Mouse (Mus musculus): ENCODE results near the gene H2-D1.

H2-D1 gene

DNA sequence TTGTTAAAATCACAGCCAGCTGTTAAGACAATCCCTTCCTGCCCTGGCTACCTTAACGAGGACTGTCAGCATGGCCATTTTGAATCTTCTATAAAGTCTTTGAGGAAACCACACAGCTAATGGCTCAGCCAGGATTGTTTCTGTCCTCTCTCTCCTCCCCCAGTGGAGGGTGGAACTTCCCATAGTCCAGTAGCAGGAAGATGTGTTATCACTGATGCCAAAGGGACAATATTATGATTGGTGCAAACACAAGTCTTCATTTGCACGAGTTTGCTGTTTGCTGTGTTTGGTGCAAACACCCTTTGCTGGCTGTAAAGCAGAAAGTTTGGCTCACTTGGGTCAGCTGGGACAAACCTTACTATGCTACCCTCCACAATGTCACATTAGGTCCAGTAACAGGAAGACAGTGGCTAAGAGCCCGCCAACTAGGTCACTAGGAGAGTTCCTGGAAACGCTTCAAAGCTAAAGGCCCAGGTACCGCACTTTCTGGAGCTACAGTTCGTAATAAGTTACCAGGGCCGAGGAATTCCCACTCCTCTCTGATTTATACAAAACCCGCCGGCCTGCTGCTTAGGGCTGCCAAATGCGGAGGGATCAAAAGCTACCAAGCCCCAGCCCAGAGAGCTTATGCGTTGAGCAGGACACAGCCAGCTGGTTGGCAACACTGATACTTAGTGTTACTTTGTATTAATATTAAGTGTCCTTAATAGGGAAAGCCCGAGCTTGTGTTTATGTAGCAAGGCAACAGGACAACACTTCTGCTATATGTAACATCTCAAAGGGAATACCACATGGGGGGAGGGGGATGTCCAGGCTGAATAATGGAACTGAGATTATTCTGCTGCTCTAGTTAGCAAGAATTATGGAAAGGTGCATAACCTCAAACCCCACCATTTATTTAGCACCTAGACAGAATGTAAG is 21.9 kb upstream of the H2-D1 start:
- no peak for DNase-seq (ENCODE audit: low spot score)

- peak; percentile 97 for DNase-seq (ENCODE audit: low spot score)
These were observed 21.1 kb upstream of the H2-D1 start, which contains the start of gene Ddx39b for GRCm38 (mm10) chr17:35241305-35242014. Gene Ddx39b (plus strand): TSS chr17:35241746.

- DNase-seq (ENCODE audit: low spot score) = peak; percentile 78
These were observed 20.3 kb upstream of the H2-D1 start for GRCm38 (mm10) chr17:35242015-35242941.

DNA sequence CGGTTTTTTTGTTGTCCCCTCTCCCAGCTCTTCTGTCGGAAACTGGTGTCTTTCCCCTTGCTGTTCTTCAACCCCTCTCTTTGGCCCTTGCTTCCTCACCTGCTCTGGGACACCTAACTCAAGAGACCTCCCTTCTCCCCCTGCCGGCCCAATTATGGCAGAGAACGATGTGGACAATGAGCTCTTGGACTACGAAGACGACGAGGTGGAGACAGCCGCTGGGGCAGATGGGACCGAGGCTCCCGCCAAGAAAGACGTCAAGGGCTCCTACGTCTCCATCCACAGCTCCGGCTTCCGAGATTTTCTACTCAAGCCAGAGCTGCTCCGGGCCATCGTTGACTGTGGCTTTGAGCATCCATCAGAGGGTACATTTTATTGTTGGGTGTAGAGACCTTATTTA is 19.4 kb upstream of the H2-D1 start:
- DNase-seq (ENCODE audit: low spot score) = peak; percentile 64

DNA sequence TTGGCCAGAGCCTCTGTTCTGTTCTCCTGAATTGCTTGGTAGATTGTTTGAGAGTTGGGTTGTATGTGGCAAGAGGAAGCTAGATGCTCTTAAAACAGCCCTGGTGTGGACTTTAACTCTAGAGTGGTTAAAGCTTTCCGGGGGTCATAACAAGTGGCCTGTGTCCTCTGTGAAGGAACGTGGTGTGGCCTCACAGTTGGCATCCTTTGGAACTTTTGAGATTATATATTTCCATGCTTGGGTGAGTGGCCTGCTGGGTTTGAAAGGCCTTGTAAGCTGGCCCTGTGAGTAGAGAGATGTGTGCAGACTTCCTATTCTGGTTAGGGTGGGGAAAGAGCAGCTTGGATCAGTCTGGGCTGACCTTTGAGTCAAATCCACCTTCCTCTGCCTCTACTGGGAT is 17.5 kb upstream of the H2-D1 start:
- DNase-seq (ENCODE audit: low spot score) = no peak

DNA sequence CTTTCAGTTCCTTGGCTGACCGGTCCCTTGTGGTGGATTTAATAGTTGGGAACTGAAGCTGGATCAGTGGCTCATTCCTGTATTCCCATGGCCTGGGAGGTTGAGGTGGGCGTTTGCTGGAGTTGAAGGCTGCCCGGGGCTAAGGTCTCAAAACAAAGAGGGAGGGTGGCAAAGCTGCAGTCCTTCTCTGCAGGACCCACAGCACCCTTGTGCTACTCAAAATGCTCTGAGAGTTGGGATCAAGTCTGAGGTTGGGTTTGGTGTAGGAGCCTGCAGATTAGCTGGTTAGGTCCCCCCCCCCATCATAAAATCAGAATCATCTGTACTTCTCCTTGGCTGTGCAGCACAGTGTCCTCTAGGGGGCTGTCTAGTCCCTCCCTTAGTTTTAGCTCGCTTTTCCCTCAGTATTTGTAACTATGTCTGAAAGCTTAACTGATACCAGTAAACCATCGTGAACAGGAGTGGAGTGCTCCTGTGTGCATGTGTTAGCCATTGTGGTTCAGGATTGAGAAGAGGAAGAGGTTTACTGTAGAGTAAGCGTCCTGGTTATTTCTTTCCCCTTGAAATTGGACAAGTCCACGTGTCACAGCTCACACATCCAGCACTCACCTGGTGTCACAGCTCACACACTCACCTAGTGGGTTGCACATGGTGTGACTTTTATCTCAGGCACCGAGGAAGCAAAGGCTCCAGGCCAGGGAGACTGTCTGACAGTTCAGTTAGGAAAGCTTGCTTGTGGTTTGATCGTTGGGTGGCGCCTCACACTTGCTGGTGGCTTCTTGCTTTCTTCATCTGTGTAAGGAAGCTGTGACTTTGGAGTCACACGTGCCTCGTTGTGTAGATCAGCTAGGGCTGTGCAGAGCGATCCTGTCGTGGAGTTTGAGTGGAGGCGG is 16.6 kb upstream of the H2-D1 start:
- peak; percentile 61 for DNase-seq (ENCODE audit: low spot score)

DNA sequence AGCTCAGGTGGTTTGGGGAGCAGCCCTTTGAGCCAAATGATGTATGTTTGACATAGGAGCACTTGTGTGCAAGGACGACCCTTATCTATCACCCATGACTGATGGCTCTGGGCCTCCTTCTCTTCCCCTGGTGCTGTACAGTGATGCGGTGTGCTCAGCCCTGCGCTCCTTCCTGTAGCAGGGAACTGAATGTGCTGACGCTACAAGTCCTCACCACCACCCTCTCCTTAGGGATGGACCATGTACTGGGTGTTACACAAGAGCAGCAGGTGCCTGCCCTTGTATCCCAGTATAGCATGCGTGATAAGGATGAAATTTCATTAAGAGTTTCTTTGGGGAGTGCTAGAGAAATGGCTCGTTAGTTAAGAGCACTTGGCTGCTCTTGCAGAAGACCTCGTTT is 15.4 kb upstream of the H2-D1 start:
- DNase-seq (ENCODE audit: low spot score) = no peak

DNA sequence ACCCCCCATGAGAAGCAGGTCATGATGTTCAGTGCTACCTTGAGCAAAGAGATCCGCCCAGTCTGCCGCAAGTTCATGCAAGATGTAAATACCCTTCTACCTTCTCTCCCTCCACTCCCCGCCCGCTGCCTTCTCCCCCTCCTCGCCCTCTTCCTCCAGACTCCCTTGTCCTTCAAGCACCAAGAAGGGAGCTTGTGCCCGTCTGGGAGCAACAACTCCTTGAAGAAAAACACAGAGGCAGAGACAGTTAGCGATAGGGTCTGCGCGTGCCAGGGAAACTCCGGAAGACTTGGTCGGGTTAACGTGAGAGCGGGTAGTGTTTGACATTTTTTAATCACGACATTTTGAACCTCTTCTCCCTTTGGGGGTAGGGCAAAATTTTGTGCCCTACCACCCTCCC is 13.5 kb upstream of the H2-D1 start:
- DNase-seq (ENCODE audit: low spot score) = no peak

DNA sequence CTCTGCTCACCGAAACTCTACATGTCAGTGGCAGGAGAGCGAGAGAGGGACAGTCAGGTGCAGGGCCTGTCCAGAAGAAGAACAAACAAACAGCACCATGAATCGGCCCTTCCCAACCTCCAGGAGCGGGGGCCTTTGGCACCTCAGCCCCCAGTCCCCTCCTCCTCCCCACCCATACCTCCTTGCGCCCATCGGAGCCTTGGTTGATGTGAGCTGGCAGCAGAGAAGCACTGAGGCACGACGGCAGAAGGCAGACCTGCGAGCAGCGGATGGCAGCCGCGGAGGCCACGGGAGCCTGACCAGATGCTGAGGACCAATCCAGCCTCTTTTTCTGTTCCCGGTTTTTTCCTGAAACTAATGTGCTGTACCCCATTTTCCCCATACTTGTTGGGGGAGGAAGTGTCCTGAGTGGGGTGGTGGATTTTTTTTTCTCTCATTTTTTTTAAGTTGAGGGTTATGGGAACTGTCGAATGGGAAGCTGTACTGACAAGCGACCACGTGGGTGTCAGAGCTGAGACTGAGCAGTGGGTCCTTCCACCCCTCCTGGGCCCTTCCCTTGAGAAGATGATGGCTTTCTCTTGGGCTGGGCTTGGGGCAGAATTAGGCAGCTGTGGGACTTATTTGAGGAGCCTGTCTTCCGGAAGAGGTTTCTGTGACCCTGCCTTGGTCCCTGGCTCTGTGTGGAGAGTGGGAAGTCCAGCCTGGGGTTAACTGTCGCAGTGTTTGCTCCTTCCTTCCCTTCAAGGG is 12.9 kb upstream of the H2-D1 start:
- no peak for DNase-seq (ENCODE audit: low spot score)

- no peak for DNase-seq (ENCODE audit: low spot score)
These were observed 12.0 kb upstream of the H2-D1 start for GRCm38 (mm10) chr17:35250348-35251120.

DNA sequence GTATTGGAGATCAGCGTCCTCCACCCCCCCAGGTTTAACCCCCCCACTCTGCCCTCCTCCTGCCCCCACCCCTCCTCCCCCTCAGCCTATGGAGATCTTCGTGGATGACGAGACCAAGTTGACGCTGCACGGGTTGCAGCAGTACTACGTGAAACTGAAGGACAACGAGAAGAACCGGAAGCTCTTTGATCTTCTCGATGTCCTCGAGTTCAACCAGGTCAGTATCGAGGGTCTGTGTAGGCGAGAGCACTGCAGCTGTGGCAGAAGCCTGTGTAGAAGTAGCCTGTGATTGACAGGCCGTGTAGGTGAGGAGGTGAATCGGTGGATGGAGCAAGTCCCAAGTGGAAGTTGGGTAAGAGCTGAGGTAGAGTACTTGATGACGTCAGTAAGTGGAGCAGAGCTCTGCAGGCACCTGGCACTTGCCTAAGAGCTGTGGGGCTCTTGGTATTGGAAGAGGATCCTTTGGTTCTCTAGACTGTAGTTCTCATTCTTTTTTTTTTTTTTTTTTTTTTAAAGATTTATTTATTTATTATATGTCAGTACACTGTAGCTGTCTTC is 11.3 kb upstream of the H2-D1 start:
- no peak for DNase-seq (ENCODE audit: low spot score)

DNA sequence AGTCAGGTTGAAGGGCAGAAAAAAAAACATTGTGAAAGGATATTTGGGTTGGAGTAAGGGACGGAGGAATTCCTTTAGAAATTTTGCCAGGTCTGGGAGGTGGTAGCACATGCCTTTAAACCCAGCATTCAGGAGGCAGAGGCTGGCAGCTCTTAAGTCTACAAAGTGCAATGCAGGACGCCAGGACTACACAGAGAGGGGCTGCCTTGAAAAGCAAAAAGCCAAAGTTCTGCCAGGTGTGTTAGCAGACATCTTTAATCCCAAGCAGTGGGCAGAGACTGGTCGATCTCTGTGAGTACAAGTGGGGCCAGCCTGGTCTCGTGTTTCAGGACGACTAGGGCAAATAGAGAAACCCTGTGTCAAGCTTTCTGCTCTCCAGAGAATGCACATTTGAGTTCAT is 10.5 kb upstream of the H2-D1 start:
- DNase-seq (ENCODE audit: low spot score) = no peak

DNA sequence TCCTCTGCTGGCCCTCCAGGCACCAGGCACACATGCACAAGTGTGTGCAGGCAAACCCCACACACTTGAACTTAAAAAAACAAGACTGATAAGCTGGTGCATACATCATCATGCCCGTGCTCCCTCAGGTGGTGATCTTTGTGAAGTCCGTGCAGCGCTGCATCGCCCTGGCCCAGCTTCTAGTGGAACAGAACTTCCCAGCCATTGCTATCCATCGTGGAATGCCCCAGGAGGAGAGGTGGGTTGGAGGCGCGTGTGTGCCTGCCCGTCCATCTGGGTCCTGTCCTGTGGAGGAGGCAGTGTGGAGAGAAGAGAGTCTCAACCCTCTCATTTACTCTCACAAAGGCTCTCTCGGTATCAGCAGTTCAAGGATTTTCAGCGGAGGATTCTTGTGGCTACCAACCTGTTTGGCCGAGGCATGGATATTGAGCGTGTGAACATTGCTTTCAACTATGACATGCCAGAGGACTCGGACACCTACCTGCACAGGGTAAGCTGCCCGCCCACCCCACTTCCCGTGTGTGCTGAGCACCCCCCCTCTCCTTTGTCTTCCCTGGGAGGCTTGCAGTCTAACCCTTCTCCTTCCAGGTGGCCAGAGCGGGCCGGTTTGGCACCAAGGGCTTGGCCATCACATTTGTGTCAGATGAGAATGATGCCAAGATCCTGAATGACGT is 9.8 kb upstream of the H2-D1 start:
- no peak for DNase-seq (ENCODE audit: low spot score)

- DNase-seq (ENCODE audit: low spot score) = no peak
These were observed 9.0 kb upstream of the H2-D1 start for GRCm38 (mm10) chr17:35253293-35254093.

DNA sequence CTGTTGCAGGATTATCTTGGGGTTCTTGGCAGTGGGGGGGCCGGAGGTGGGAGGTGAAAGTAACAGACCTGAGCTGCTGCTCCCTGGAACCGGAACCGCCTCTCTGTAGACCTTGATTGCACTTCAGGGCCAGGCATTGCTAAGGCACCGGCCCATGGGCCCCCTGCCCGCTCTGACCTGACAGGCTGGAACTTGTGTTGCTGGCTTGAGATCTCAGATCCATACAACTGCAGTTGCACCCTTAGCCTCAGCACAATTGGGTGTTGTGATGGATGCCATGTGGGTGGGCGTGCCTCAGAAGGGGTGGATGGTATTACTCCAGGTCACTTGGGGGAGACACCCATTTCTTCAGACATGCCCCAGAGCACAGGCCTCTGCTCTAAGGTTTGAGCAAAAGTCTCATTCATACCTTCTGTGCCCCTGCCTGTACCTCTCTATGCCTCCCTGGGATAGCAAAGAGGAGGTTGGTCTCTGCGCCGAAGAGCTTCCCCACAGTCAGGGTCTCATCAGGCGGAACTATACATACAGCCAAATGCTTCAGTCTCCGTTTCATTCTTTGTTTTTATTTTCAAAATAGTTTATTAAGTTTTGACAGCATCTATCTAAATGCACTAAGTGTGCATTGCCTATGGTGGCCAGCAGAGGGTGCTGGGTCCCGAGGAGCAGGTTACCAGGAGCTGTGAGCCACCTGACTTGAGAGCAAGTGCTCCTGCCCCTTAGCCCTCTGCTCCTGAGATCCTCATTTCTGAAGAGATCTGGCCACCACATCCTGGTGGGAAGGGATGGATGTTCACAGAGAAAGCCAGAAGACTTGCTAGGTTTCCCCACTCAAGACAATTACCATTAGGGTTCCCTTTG is 8.1 kb upstream of the H2-D1 start:
- peak; percentile 72 for DNase-seq (ENCODE audit: low spot score)

- no peak for DNase-seq (ENCODE audit: low spot score)
These were observed 7.2 kb upstream of the H2-D1 start for GRCm38 (mm10) chr17:35255301-35255700.

GRCm38 (mm10) chr17:35255704-35256103 is 6.8 kb upstream of the H2-D1 start:
- no peak for DNase-seq (ENCODE audit: low spot score)

All from retina, embryonic 14.5 days (tissue).